Mouse (Mus musculus) olfactory bulb, adult 2 months (tissue): Measurements from ENCODE around the gene Arpc2.

Source experiments
- CTCF ChIP-seq: fragments of 200-500 bp; IDR thresholded peaks from 2 replicates; pipeline ENCODE4 v1.5.1; 2012; ENCODE audit warnings: low read depth, mild to moderate bottlenecking, low read length, moderate library complexity; ENCODE audit not compliant: insufficient read depth
- POLR2A ChIP-seq: fragments of 200-500 bp; IDR thresholded peaks from 2 replicates; pipeline ENCODE4 v1.6.1; 2012; ENCODE audit warnings: mild to moderate bottlenecking, low read depth, low read length, moderate library complexity; ENCODE audit not compliant: insufficient read depth

- no peak for TF ChIP-seq POLR2A
- no peak for TF ChIP-seq CTCF
These were observed 34.6 kb upstream of the Arpc2 start for GRCm38 (mm10) chr1:74201048-74201844.
